Mouse (Mus musculus): Measurements from ENCODE around the gene Gucy2e. TPM values are rescaled to one million over a fixed set of nuclear protein-coding genes. Genes with fewer than 3 reads are reported as not detected.

Gucy2e gene
- polyA plus RNA-seq, 1 experiment from 2014 or later, result 0.19 TPM

Other genes starting within 250 kb of the Gucy2e start
- gene Pfas, start 228.6 kb downstream of the Gucy2e start, polyA plus RNA-seq (2016; fragmentation: Nextera tagmentation; extraction: Ambion mirVana), result 35.4 and 40.4 TPM in 2 replicates
- 71.0 and 81.5 TPM in 2 replicates for gene Ctc1, start 221.1 kb downstream of the Gucy2e start, polyA plus RNA-seq (2016; fragmentation: Nextera tagmentation; extraction: Ambion mirVana)
- gene Aurkb, start 191.4 kb downstream of the Gucy2e start, polyA plus RNA-seq (2016; fragmentation: Nextera tagmentation; extraction: Ambion mirVana), result 163 and 169 TPM in 2 replicates
- 7.4 and 11.1 TPM in 2 replicates for gene Borcs6, start 177.3 kb downstream of the Gucy2e start, polyA plus RNA-seq (2016; fragmentation: Nextera tagmentation; extraction: Ambion mirVana)
- gene Tmem107, start 166.2 kb downstream of the Gucy2e start, polyA plus RNA-seq (2016; fragmentation: Nextera tagmentation; extraction: Ambion mirVana), result 53.4 and 56.9 TPM in 2 replicates
- gene Vamp2, start 148.5 kb downstream of the Gucy2e start, polyA plus RNA-seq (2016; fragmentation: Nextera tagmentation; extraction: Ambion mirVana), result 103 and 121 TPM in 2 replicates
- 7.8 and 12.3 TPM in 2 replicates for gene Per1, start 141.8 kb downstream of the Gucy2e start, polyA plus RNA-seq (2016; fragmentation: Nextera tagmentation; extraction: Ambion mirVana)
- 0.31 and 0.43 TPM in 2 replicates for gene Hes7, start 116.6 kb downstream of the Gucy2e start, polyA plus RNA-seq (2016; fragmentation: Nextera tagmentation; extraction: Ambion mirVana)
- 0.11 TPM in 1 of 2 replicates, not detected in the other for gene 9130213A22Rik, start 114.4 kb downstream of the Gucy2e start, polyA plus RNA-seq (2016; fragmentation: Nextera tagmentation; extraction: Ambion mirVana)
- 0.19 and 0.55 TPM in 2 replicates for gene Aloxe3, start 111.1 kb downstream of the Gucy2e start, polyA plus RNA-seq (2016; fragmentation: Nextera tagmentation; extraction: Ambion mirVana)
- gene Alox12b, start 80.0 kb downstream of the Gucy2e start, polyA plus RNA-seq (2016; fragmentation: Nextera tagmentation; extraction: Ambion mirVana), result not detected in 2 replicates
- gene Alox8, start 39.2 kb downstream of the Gucy2e start, polyA plus RNA-seq (2016; fragmentation: Nextera tagmentation; extraction: Ambion mirVana), result not detected in 2 replicates
- 49.0 and 52.6 TPM in 2 replicates for gene Cntrob, start 86.7 kb upstream of the Gucy2e start, polyA plus RNA-seq (2016; fragmentation: Nextera tagmentation; extraction: Ambion mirVana)
- 185 and 192 TPM in 2 replicates for gene Trappc1, start 86.9 kb upstream of the Gucy2e start, polyA plus RNA-seq (2016; fragmentation: Nextera tagmentation; extraction: Ambion mirVana)
- gene Kcnab3, start 89.2 kb upstream of the Gucy2e start, polyA plus RNA-seq (2016; fragmentation: Nextera tagmentation; extraction: Ambion mirVana), result 5.1 and 5.5 TPM in 2 replicates
- 44.8 and 46.3 TPM in 2 replicates for gene Rnf227, start 103.4 kb upstream of the Gucy2e start, polyA plus RNA-seq (2016; fragmentation: Nextera tagmentation; extraction: Ambion mirVana)
- 94.3 and 98.3 TPM in 2 replicates for gene Chd3, start 132.4 kb upstream of the Gucy2e start, polyA plus RNA-seq (2016; fragmentation: Nextera tagmentation; extraction: Ambion mirVana)
- gene Naa38, start 158.5 kb upstream of the Gucy2e start, polyA plus RNA-seq (2016; fragmentation: Nextera tagmentation; extraction: Ambion mirVana), result 91.7 and 103 TPM in 2 replicates
- gene Cyb5d1, start 158.6 kb upstream of the Gucy2e start, polyA plus RNA-seq (2016; fragmentation: Nextera tagmentation; extraction: Ambion mirVana), result 55.0 and 60.9 TPM in 2 replicates
- gene Tmem88, start 161.2 kb upstream of the Gucy2e start, polyA plus RNA-seq (2016; fragmentation: Nextera tagmentation; extraction: Ambion mirVana), result 9.1 and 11.2 TPM in 2 replicates
- gene Kdm6b, start 176.6 kb upstream of the Gucy2e start, polyA plus RNA-seq (2016; fragmentation: Nextera tagmentation; extraction: Ambion mirVana), result 50.8 and 53.3 TPM in 2 replicates